Mouse (Mus musculus) stomach, postnatal 0 days (tissue): ENCODE data around the gene Dnttip1. TPM values are rescaled to one million over a fixed set of nuclear protein-coding genes. Genes with fewer than 3 reads are reported as not detected.

ENCODE experiments used
- ATAC-seq: fragments of 200-750 bp; cut with Nextera tagmentation; 2 replicates; pipeline ENCODE4 v1.8.0; 2017; ENCODE audit not compliant: low FRiP score, low TSS enrichment
- DNase-seq: peaks from one replicate; pipeline ENCODE4 v3.0.0-alpha.2; 2016; ENCODE audit warnings: low spot score
- H3K27ac ChIP-seq: fragments of 300-500 bp; sonication (generic); replicated peaks from 2 replicates; pipeline ENCODE4 v1.5.1; 2014; ENCODE audit warnings: mild to moderate bottlenecking, control low read depth
- H3K27me3 ChIP-seq: fragments of 300-500 bp; sonication (generic); 2 replicates; pipeline ENCODE4 v1.6.1; 2014; ENCODE audit warnings: low read length; ENCODE audit not compliant: control insufficient read depth, insufficient read depth
- H3K36me3 ChIP-seq: fragments of 300-500 bp; sonication (generic); 2 replicates; pipeline ENCODE4 v1.6.1; 2014; ENCODE audit warnings: low read length, mixed read lengths; ENCODE audit not compliant: control insufficient read depth, insufficient read depth
- H3K4me1 ChIP-seq: fragments of 300-500 bp; sonication (generic); replicated peaks from 2 replicates; pipeline ENCODE4 v1.6.1; 2014; ENCODE audit warnings: antibody characterized with exemption; ENCODE audit not compliant: control insufficient read depth, insufficient read depth
- H3K4me2 ChIP-seq: fragments of 300-500 bp; sonication (generic); replicated peaks from 2 replicates; pipeline ENCODE4 v1.6.1; 2014; ENCODE audit warnings: low read depth, mild to moderate bottlenecking, control low read depth, moderate library complexity
- H3K4me3 ChIP-seq: fragments of 300-500 bp; sonication (generic); 2 replicates; pipeline ENCODE4 v1.5.1; 2014; ENCODE audit warnings: low read depth, low read length, control low read depth
- H3K9ac ChIP-seq: fragments of 300-500 bp; sonication (generic); 2 replicates; pipeline ENCODE4 v1.6.1; 2014; ENCODE audit warnings: mild to moderate bottlenecking, low read length, control low read depth, mixed read lengths
- H3K9me3 ChIP-seq: fragments of 300-500 bp; sonication (generic); 2 replicates; pipeline ENCODE4 v1.6.1; 2016; ENCODE audit warnings: low read length; ENCODE audit not compliant: control insufficient read depth
- CTCF ChIP-seq: IDR thresholded peaks from 2 replicates; pipeline ENCODE4 v1.5.1; 2016; ENCODE audit warnings: antibody characterized with exemption, low read depth, mild to moderate bottlenecking, moderate library complexity
- EP300 ChIP-seq: optimal IDR thresholded peaks from 2 replicates; pipeline ENCODE3; 2016; ENCODE audit warnings: antibody characterized with exemption
- WGBS: fragments of 180-500 bp; shearing (Covaris S2); extraction: QIAGEN DNeasy Blood & Tissue Kit; methylation state at CpG from one replicate; pipeline ENCODE4 v1.1.7; 2014; 5-methylcytosine and 5-hydroxymethylcytosine counted together
- polyA plus RNA-seq: library from polyadenylated mRNA; unstranded; fragments of >200 nt; fragmentation: Nextera tagmentation; extraction: Ambion mirVana; gene quantifications from 2 replicates; pipeline ENCODE4 v1.2.1, GENCODE M21; 2015

Gene Dnttip1
- polyA plus RNA-seq, 1 experiment from 2014 or later, result 38.0 TPM

- Histone ChIP-seq H3K9ac (peak within 1 kb of the TSS; percentile 82), H3K27ac (peak within 1 kb of the TSS; percentile 88), H3K9me3 (no peaks in the 10 kb centered on the region), H3K4me2 (peak within 1 kb of the TSS; percentile 88), H3K27me3 (no peaks in the 10 kb centered on the region), H3K4me3 (peak within 1 kb of the TSS; percentile 73), H3K36me3 (no peaks in the 10 kb centered on the region), H3K4me1 (peaks cover 3% of the 10 kb centered on the region; the same call in 1 of the 2 replicates)
- DNase-seq (peak; percentile 97), ATAC-seq (peak; percentile 96)
- TF ChIP-seq EP300 (peak; percentile 86), CTCF (peak; percentile 19; the same call in 1 of the 2 replicates)
- WGBS, result under 1% methylated on average over 47 of the region's 47 CpGs
Observed at GRCm38 (mm10) chr2:164804533-164805331, 58.9 kb downstream of the Dnttip1 start, which contains the start of the genes Acot8 and Zswim3. TSS of gene Acot8 (minus strand) at chr2:164804882. TSS of gene Zswim3 (plus strand) at chr2:164805098.

- TF ChIP-seq CTCF (no peak), EP300 (no peak)
- Histone ChIP-seq H3K9ac (peak overlapping the region; percentile 73), H3K27ac (peak overlapping the region; percentile 81), H3K4me3 (peak overlapping the region; percentile 73), H3K36me3 (no peaks in the 10 kb centered on the region), H3K27me3 (no peaks in the 10 kb centered on the region), H3K4me2 (peak overlapping the region; percentile 88), H3K4me1 (peaks cover 3% of the 10 kb centered on the region; the same call in 1 of the 2 replicates), H3K9me3 (no peaks in the 10 kb centered on the region)
- under 1% methylated on average over 21 of the region's 21 CpGs for WGBS
- DNase-seq (no peak), ATAC-seq (peak; percentile 55)
Observed at GRCm38 (mm10) chr2:164805332-164805718, 59.5 kb downstream of the Dnttip1 start.

GRCm38 (mm10) chr2:164806614-164807013 is 60.8 kb downstream of the Dnttip1 start:
- no peak overlapping the region for H3K4me3 ChIP-seq
- DNase-seq, result no peak
- peaks cover 3% of the 10 kb centered on the region; the same call in 1 of the 2 replicates for H3K4me1 ChIP-seq
- H3K27ac ChIP-seq, result no peak overlapping the region
- no peaks in the 10 kb centered on the region for H3K36me3 ChIP-seq
- ATAC-seq, result no peak
- H3K9ac ChIP-seq, result no peak overlapping the region
- H3K27me3 ChIP-seq, result no peaks in the 10 kb centered on the region
- TF ChIP-seq EP300 (no peak), CTCF (no peak)
- H3K9me3 ChIP-seq, result no peaks in the 10 kb centered on the region
- 55% methylated on average over 7 of the region's 7 CpGs for WGBS
- 0 out of 2 replicates have a peak overlapping the region, but pooled peaks have one; percentile 12 for H3K4me2 ChIP-seq

- H3K27me3 ChIP-seq, result no peaks in the 10 kb centered on the region
- no peak overlapping the region for H3K4me2 ChIP-seq
- H3K9me3 ChIP-seq, result no peaks in the 10 kb centered on the region
- ATAC-seq (no peak), DNase-seq (no peak)
- no peaks in the 10 kb centered on the region for H3K4me1 ChIP-seq
- H3K4me3 ChIP-seq, result no peak overlapping the region
- no peaks in the 10 kb centered on the region for H3K36me3 ChIP-seq
- H3K9ac ChIP-seq, result no peak overlapping the region
- no peak overlapping the region for H3K27ac ChIP-seq
- 53% methylated on average over 2 of the region's 2 CpGs for WGBS
- TF ChIP-seq EP300 (no peak), CTCF (no peak)
Observed at GRCm38 (mm10) chr2:164813557-164813956, 67.8 kb downstream of the Dnttip1 start.

- no peak for ATAC-seq
- Histone ChIP-seq H3K36me3 (no peaks in the 10 kb centered on the region), H3K4me2 (no peak overlapping the region), H3K9ac (no peak overlapping the region), H3K4me3 (no peak overlapping the region), H3K27me3 (no peaks in the 10 kb centered on the region), H3K27ac (no peak overlapping the region), H3K9me3 (no peaks in the 10 kb centered on the region), H3K4me1 (no peaks in the 10 kb centered on the region)
- TF ChIP-seq EP300, result no peak
- DNase-seq, result no peak
- WGBS, result 85% methylated on average over 5 of the region's 5 CpGs
Observed at GRCm38 (mm10) chr2:164815348-164815747, 69.6 kb downstream of the Dnttip1 start.

- Histone ChIP-seq H3K9me3 (no peaks in the 10 kb centered on the region), H3K27me3 (no peaks in the 10 kb centered on the region), H3K4me1 (no peaks in the 10 kb centered on the region), H3K36me3 (no peaks in the 10 kb centered on the region), H3K27ac (no peak overlapping the region), H3K4me3 (no peak overlapping the region), H3K9ac (no peak overlapping the region), H3K4me2 (no peak overlapping the region)
- WGBS, result 89% methylated on average over 8 of the region's 8 CpGs
- TF ChIP-seq CTCF, result no peak
- no peak for TF ChIP-seq EP300
- no peak for ATAC-seq
- no peak for DNase-seq
Observed at GRCm38 (mm10) chr2:164815821-164816220, 70.0 kb downstream of the Dnttip1 start.
